Mouse (Mus musculus) liver, embryonic 14.5 days (tissue): ENCODE results near the gene Fhit.

ENCODE experiments used
- CTCF ChIP-seq: IDR thresholded peaks from 2 replicates; pipeline ENCODE4 v1.5.1; 2016; ENCODE audit warnings: antibody characterized with exemption, low read depth, control low read depth
- EP300 ChIP-seq: IDR thresholded peaks from 2 replicates; pipeline ENCODE4 v1.6.1; 2016; ENCODE audit warnings: antibody characterized with exemption, low read depth

GRCm38 (mm10) chr14:10795498-10796075, 366.2 kb downstream of the Fhit start:
- TF ChIP-seq CTCF (no peak), EP300 (no peak)
